Mouse (Mus musculus) G1E (cell line): ENCODE measurements at regions not wholly inside any gene's neighbourhood (a gene's known extent, or its start where the extent isn't known, plus 50 kb on each side); places are given as distances from the start of the nearest gene placed in this dataset.

ENCODE experiments used
- ATAC-seq: 2 replicates; pipeline ENCODE4 v1.8.0; 2016; ENCODE audit warnings: mild to moderate bottlenecking; ENCODE audit not compliant: insufficient number of reproducible peaks, poor library complexity, low FRiP score, severe bottlenecking; ENCODE audit errors: extremely low read depth
- DNase-seq: peaks from one replicate; pipeline ENCODE4 v3.0.0; 2012; ENCODE audit warnings: low spot score
- H3K27me3 ChIP-seq: 2 replicates; pipeline ENCODE4 v1.6.1; 2012; ENCODE audit warnings: mild to moderate bottlenecking, low read length, inconsistent platforms; ENCODE audit not compliant: insufficient read depth
- H3K36me3 ChIP-seq: replicated peaks from 2 replicates; pipeline ENCODE3; 2012; ENCODE audit warnings: mild to moderate bottlenecking, inconsistent platforms
- H3K4me1 ChIP-seq: 2 replicates; pipeline ENCODE4 v1.6.1; 2012; ENCODE audit warnings: low read depth, low read length, inconsistent platforms, mixed read lengths; ENCODE audit not compliant: insufficient read depth
- H3K4me3 ChIP-seq: 2 replicates; pipeline ENCODE4 v1.5.1; 2012; ENCODE audit warnings: low read depth, mild to moderate bottlenecking, inconsistent platforms, low read length, moderate library complexity, mixed read lengths
- H3K9me3 ChIP-seq: replicated peaks from 2 replicates; pipeline ENCODE4 v1.6.1; 2012; ENCODE audit warnings: inconsistent platforms
- CTCF ChIP-seq: IDR thresholded peaks from 2 replicates; pipeline ENCODE4 v1.5.1; 2012; ENCODE audit warnings: low read depth, low read length, inconsistent platforms, mixed read lengths
- GATA1 ChIP-seq: IDR thresholded peaks from 2 replicates; pipeline ENCODE4 v1.6.1; 2012; ENCODE audit warnings: borderline replicate concordance, low read length, inconsistent platforms, mixed read lengths
- GATA2 ChIP-seq: IDR thresholded peaks from 2 replicates; pipeline ENCODE4 v1.6.1; 2012; ENCODE audit warnings: low read depth, low read length, inconsistent platforms, borderline replicate concordance
- POLR2AphosphoS5 ChIP-seq: IDR thresholded peaks from 2 replicates; pipeline ENCODE4 v1.6.1; 2012; ENCODE audit warnings: low read depth, low read length, inconsistent platforms; ENCODE audit not compliant: insufficient replicate concordance
- TAL1 ChIP-seq: conservative IDR thresholded peaks from 2 replicates; pipeline ENCODE4 v1.6.1; 2012; ENCODE audit warnings: low read depth, low read length, inconsistent platforms, mixed read lengths

GRCm38 (mm10) chr13:44594645-44595044, 134.6 kb upstream of the Jarid2 start:
- no peak for TF ChIP-seq GATA1
- TF ChIP-seq CTCF: no peak
- TF ChIP-seq POLR2AphosphoS5: no peak
- no peak for TF ChIP-seq TAL1
- TF ChIP-seq GATA2: no peak
- H3K36me3 ChIP-seq: no peaks in the 10 kb centered on the region
- ATAC-seq: no peak

GRCm38 (mm10) chr13:44597666-44598065, 131.6 kb upstream of the Jarid2 start:
- Histone ChIP-seq H3K9me3 (no peaks in the 10 kb centered on the region; the same call in 1 of the 2 replicates), H3K36me3 (no peaks in the 10 kb centered on the region), H3K4me1 (peaks cover 42% of the 10 kb centered on the region), H3K27me3 (peaks cover 9% of the 10 kb centered on the region), H3K4me3 (no peak overlapping the region)
- no peak for DNase-seq
- TF ChIP-seq CTCF: no peak
- no peak for TF ChIP-seq POLR2AphosphoS5
- TF ChIP-seq TAL1: no peak
- TF ChIP-seq GATA1: no peak
- TF ChIP-seq GATA2: no peak
- ATAC-seq: no peak

More at GRCm38 (mm10) chr13:44594645-44595044, 134.6 kb upstream of the Jarid2 start:
- Histone ChIP-seq H3K4me1 (peaks cover 32% of the 10 kb centered on the region), H3K27me3 (peaks cover 4% of the 10 kb centered on the region; the same call in 1 of the 2 replicates), H3K4me3 (no peak overlapping the region), H3K9me3 (no peaks in the 10 kb centered on the region; the same call in 1 of the 2 replicates)
- no peak for DNase-seq

GRCm38 (mm10) chr13:44601024-44601423, 128.2 kb upstream of the Jarid2 start:
- no peaks in the 10 kb centered on the region for H3K36me3 ChIP-seq
- TF ChIP-seq CTCF: no peak
- TF ChIP-seq GATA1: no peak
- no peak for TF ChIP-seq POLR2AphosphoS5
- TF ChIP-seq GATA2: no peak
- no peak for TF ChIP-seq TAL1
- peaks cover 42% of the 10 kb centered on the region for H3K4me1 ChIP-seq
- ATAC-seq (no peak), DNase-seq (no peak)
- no peaks in the 10 kb centered on the region for H3K9me3 ChIP-seq
- H3K4me3 ChIP-seq: no peak overlapping the region
- H3K27me3 ChIP-seq: peaks cover 15% of the 10 kb centered on the region; the same call in 1 of the 2 replicates

GRCm38 (mm10) chr13:44602658-44603057, 126.6 kb upstream of the Jarid2 start:
- TF ChIP-seq POLR2AphosphoS5: no peak
- no peak for TF ChIP-seq TAL1
- no peak for TF ChIP-seq GATA2
- TF ChIP-seq CTCF: no peak
- no peak for TF ChIP-seq GATA1
- Histone ChIP-seq H3K4me1 (peaks cover 27% of the 10 kb centered on the region), H3K9me3 (no peaks in the 10 kb centered on the region), H3K36me3 (no peaks in the 10 kb centered on the region), H3K4me3 (no peak overlapping the region), H3K27me3 (peaks cover 15% of the 10 kb centered on the region; the same call in 1 of the 2 replicates)
- no peak for DNase-seq
- no peak for ATAC-seq

DNA sequence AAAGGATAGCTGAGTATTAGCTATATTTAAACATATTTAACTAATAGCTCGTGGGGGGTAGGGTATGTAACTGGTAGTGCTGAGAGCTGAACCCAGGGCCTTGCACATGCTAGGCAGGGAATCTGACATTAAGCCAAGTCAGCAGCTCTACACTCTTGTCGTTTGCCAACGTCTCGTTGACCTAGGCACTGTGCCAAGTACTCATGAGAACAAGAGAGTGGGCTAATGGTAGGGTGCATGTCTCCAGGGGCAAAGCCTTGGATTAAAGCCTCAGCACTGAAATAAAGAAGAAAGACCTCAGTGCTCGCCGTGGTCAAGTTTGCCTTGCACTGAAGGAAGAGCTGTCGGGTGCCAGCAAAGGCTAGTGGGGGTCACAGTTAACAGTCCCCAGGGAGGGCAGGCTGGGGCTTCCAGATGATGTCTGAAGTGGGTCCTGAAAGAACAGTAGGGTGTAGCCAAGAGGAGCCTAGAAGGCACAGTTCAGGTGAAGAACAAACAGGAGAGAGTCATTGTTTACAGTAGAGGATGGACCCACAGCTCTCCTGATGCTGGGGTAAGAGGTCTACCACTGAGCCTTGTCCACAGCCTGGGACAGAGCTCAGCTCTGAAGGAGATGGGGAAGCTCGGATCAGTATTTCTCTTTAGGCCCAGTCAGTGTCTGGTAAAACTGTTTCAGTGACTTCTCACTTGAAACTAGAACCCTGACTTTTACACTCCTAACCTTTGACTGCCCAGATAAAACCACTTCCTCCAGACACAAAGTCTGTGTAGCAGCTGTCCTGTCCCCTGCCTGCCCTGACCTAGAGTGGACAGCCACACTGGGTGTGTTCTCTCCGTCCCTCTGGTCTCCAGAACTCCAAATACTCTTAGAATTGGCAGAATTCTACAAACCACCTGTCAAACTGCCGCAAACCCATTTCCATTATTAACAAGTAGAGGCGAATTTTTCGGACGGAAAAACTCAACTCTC, 121.7 kb upstream of the Jarid2 start:
- Histone ChIP-seq H3K36me3 (no peaks in the 10 kb centered on the region), H3K4me1 (peaks cover 25% of the 10 kb centered on the region), H3K4me3 (no peak overlapping the region), H3K27me3 (peaks cover 8% of the 10 kb centered on the region; the same call in 1 of the 2 replicates), H3K9me3 (no peaks in the 10 kb centered on the region)
- ATAC-seq (no peak), DNase-seq (no peak)
- no peak for TF ChIP-seq TAL1
- no peak for TF ChIP-seq CTCF
- TF ChIP-seq GATA2: no peak
- no peak for TF ChIP-seq POLR2AphosphoS5
- TF ChIP-seq GATA1: no peak

- H3K9me3 ChIP-seq: no peaks in the 10 kb centered on the region
- H3K4me1 ChIP-seq: peaks cover 23% of the 10 kb centered on the region
- no peak overlapping the region for H3K4me3 ChIP-seq
- DNase-seq (no peak), ATAC-seq (no peak)
- TF ChIP-seq POLR2AphosphoS5 (no peak), CTCF (no peak), GATA1 (no peak), TAL1 (no peak), GATA2 (no peak)
- H3K27me3 ChIP-seq: peaks cover 4% of the 10 kb centered on the region; the same call in 1 of the 2 replicates
- H3K36me3 ChIP-seq: no peaks in the 10 kb centered on the region
Observed at GRCm38 (mm10) chr13:44608286-44608675, 121.0 kb upstream of the Jarid2 start.
